Mouse (Mus musculus) T-helper 2 cell (primary cell): ENCODE results near the gene Gpr85.

Source experiments
- in situ Hi-C: fragments of 300-600 bp; cut with MboI, MseI; formaldehyde crosslinking; loops from one replicate; pipeline ENCODE4 v1.15.1; 2025; ENCODE audit warnings: high pct_unique_total_duplicates

The Gpr85 gene

GRCm38 (mm10) chr6:13839345-13840054 lies at the start of gene Gpr85:
Gene Gpr85 (minus strand): TSS chr6:13839942.
- in situ Hi-C loops = loop anchor here (25.0 kb wide), 1 partner anchor 777 kb away; the partner anchor contains the start of gene Tmem106b

GRCm38 (mm10) chr6:13884877-13885592 lies 45.3 kb upstream of the Gpr85 start:
- in situ Hi-C loops = loop anchor here (5.0 kb wide), 1 partner anchor 198 kb away; no protein-coding TSS in a partner anchor

- in situ Hi-C loops = loop anchor here (5.0 kb wide), 1 partner anchor 196 kb away; no protein-coding TSS in a partner anchor
These were observed 43.2 kb upstream of the Gpr85 start for GRCm38 (mm10) chr6:13882919-13883318.

GRCm38 (mm10) chr6:13873959-13874358 lies 34.2 kb upstream of the Gpr85 start:
- in situ Hi-C loops = no loop called here

GRCm38 (mm10) chr6:13872076-13872475 lies 32.3 kb upstream of the Gpr85 start:
- in situ Hi-C loops = no loop called here

- in situ Hi-C loops = no loop called here
These were observed 31.9 kb upstream of the Gpr85 start for GRCm38 (mm10) chr6:13871625-13871958.

GRCm38 (mm10) chr6:13870919-13871624 lies 31.3 kb upstream of the Gpr85 start, which contains the start of gene 2610001J05Rik:
Gene 2610001J05Rik (minus strand): TSS chr6:13871518.
- in situ Hi-C loops = no loop called here

GRCm38 (mm10) chr6:13870289-13870741 lies 30.6 kb upstream of the Gpr85 start:
- in situ Hi-C loops = no loop called here

- in situ Hi-C loops = no loop called here
These were observed 20.9 kb upstream of the Gpr85 start for GRCm38 (mm10) chr6:13860596-13860995.

- in situ Hi-C loops = no loop called here
These were observed 20.3 kb upstream of the Gpr85 start for GRCm38 (mm10) chr6:13859877-13860585.

GRCm38 (mm10) chr6:13854230-13854629 lies 14.5 kb upstream of the Gpr85 start:
- in situ Hi-C loops = no loop called here

- in situ Hi-C loops = no loop called here
These were observed 13.5 kb upstream of the Gpr85 start for GRCm38 (mm10) chr6:13853244-13853643.

- in situ Hi-C loops = loop anchor here (25.0 kb wide), 1 partner anchor 784 kb away; the partner anchor contains the start of gene Tmem106b
These were observed 6.3 kb upstream of the Gpr85 start for GRCm38 (mm10) chr6:13846031-13846430.

- in situ Hi-C loops = loop anchor here (25.0 kb wide), 1 partner anchor 777 kb away; the partner anchor contains the start of gene Tmem106b
These were observed 931 bp downstream of the Gpr85 start for GRCm38 (mm10) chr6:13838677-13839344.

- in situ Hi-C loops = loop anchor here (25.0 kb wide), 1 partner anchor 776 kb away; the partner anchor contains the start of gene Tmem106b
These were observed 1.6 kb downstream of the Gpr85 start for GRCm38 (mm10) chr6:13837916-13838676.

- in situ Hi-C loops = loop anchor here (25.0 kb wide), 1 partner anchor 775 kb away; the partner anchor contains the start of gene Tmem106b
These were observed 2.7 kb downstream of the Gpr85 start for GRCm38 (mm10) chr6:13836967-13837570.

- in situ Hi-C loops = loop anchor here (25.0 kb wide), 1 partner anchor 774 kb away; the partner anchor contains the start of gene Tmem106b
These were observed 3.7 kb downstream of the Gpr85 start for GRCm38 (mm10) chr6:13835720-13836665.

- in situ Hi-C loops = loop anchor here (25.0 kb wide), 1 partner anchor 770 kb away; the partner anchor contains the start of gene Tmem106b
These were observed 7.0 kb downstream of the Gpr85 start for GRCm38 (mm10) chr6:13832770-13833169.
